Mouse (Mus musculus): ENCODE measurements around the gene Alg14. TPM values are rescaled to one million over a fixed set of nuclear protein-coding genes. Genes with fewer than 3 reads are reported as not detected.

The Alg14 gene
- polyA plus RNA-seq, 1 experiment = 6.4 TPM

DNA sequence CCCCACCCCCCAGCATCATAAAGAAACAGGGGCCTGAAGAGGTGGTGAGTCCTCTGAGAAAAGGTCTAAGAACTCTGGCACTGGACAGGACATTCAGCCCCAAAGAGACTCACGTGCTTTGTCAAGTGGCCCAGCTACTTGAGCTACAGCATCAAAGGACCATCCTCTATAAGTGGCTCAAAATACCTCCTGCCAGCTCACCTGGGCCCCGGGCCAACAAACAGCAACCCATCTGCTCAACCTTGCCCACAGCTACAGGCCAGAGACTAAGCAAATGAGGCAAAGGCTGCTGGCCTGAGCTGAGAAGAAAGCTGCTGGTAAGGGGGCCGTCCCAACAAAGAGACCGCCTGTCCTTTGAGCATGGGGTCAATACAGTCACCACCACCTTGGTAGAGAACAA is 14.0 kb upstream of the Alg14 start:
- WGBS = 85% methylated on average over 4 of the region's 4 CpGs
- Histone ChIP-seq H3K36me3 (ENCODE audit: control insufficient read depth, insufficient read depth, low read length) (no peaks in the 10 kb centered on the region), H3K27ac (ENCODE audit: insufficient read depth, low read depth, low read length) (no peak overlapping the region)

DNA sequence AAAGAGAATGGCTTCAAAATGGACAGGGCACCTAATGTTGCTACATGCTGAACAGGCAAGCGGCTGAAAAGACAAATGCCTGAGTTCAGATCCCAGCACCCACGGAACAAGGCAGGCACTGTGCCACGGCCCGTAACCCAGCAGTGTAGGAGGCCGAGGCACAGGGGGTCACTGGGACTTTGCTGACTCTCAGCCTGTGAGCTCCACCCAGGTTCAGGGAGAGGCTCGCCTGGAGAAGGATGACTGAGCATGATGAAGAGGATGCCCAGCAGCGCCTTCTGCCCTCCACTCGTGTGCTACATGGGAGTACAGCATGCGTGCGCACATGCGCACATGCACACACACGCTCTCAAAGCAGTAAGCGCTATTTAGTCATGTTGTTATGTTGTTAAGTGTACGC is 11.9 kb upstream of the Alg14 start:
- WGBS = 86% methylated on average over 14 of the region's 14 CpGs
- no peak overlapping the region for H3K4me3 ChIP-seq (ENCODE audit: low read depth, low read length)
- TF ChIP-seq CTCF (IDR thresholded peaks at IDR 0.05; ENCODE audit: extremely low read depth, insufficient read length, insufficient replicate concordance, low read depth, low read length) (no peak), POLR2A (IDR thresholded peaks at IDR 0.05; ENCODE audit: low read depth, low read length) (no peak)
- no peaks in the 10 kb centered on the region for H3K36me3 ChIP-seq (ENCODE audit: control insufficient read depth, insufficient read depth, low read length)
- H3K4me1 ChIP-seq (ENCODE audit: control insufficient read depth, insufficient read depth, insufficient read length, low read length) = no peaks in the 10 kb centered on the region
- H3K27ac ChIP-seq (ENCODE audit: insufficient read depth, low read depth, low read length) = no peak overlapping the region
- no peaks in the 10 kb centered on the region for H3K27me3 ChIP-seq (ENCODE audit: control insufficient read depth, insufficient read depth, low read length)

More for the DNA sequence above, 14.0 kb upstream of the Alg14 start:
- Histone ChIP-seq H3K4me1 (ENCODE audit: control insufficient read depth, insufficient read depth, insufficient read length, low read length) (peaks cover 4% of the 10 kb centered on the region; the same call in 1 of the 2 replicates), H3K27me3 (ENCODE audit: control insufficient read depth, insufficient read depth, low read length) (no peaks in the 10 kb centered on the region), H3K4me3 (ENCODE audit: low read depth, low read length) (no peak overlapping the region)
- TF ChIP-seq POLR2A (IDR thresholded peaks at IDR 0.05; ENCODE audit: low read depth, low read length) (no peak), CTCF (IDR thresholded peaks at IDR 0.05; ENCODE audit: extremely low read depth, insufficient read length, insufficient replicate concordance, low read depth, low read length) (no peak)

DNA sequence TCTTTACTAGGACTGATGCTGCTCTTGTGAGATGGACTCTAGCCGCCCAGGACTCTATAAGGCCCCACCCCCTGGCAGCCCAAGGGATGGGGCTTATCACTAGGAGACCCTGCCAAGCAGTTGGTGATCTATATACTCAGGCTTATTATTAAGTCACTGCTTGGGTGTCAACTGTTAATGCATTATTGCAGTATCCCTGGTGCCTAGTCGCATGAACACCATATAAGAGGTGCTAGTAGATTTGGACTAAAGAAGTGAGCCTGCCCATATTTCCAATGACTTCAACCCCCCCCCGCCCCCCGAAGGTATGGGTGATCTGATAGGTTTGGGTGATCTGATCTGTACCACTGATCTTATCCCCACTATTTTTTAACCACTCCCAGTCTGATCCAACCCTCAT is 8.6 kb upstream of the Alg14 start, which contains the start of gene Tmem56:
Gene Tmem56 (minus strand): TSS at position 101 of the 400 bp plus-strand sequence.
- WGBS = 85% methylated on average over 4 of the region's 4 CpGs
- H3K27me3 ChIP-seq (ENCODE audit: control insufficient read depth, insufficient read depth, low read length) = no peaks in the 10 kb centered on the region
- no peaks in the 10 kb centered on the region for H3K36me3 ChIP-seq (ENCODE audit: control insufficient read depth, insufficient read depth, low read length)

DNA sequence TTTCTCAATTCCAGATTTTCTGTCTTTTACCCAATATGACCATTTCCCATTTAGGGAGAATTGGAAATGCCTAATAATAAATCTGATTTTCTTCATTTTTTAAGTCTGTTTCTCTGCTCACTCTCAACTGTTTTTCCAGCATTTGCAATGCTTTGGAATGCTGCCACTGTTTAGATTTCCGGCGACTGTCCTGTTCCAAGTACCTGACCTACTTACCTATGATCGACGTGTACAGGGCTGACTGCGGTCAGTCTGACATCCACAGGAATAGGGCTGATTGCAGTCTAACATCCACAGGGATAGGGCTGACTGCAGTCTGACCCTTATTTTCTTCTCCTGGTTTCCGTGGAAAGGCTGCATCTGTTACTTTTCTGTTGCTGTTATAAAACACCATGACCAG is 6.4 kb upstream of the Alg14 start:
- no peak overlapping the region for H3K27ac ChIP-seq (ENCODE audit: insufficient read depth, low read depth, low read length)
- H3K4me3 ChIP-seq (ENCODE audit: low read depth, low read length) = no peak overlapping the region
- WGBS = 80% methylated on average over 6 of the region's 6 CpGs
- no peaks in the 10 kb centered on the region for H3K27me3 ChIP-seq (ENCODE audit: control insufficient read depth, insufficient read depth, low read length)
- H3K4me1 ChIP-seq (ENCODE audit: control insufficient read depth, insufficient read depth, insufficient read length, low read length) = peaks cover 3% of the 10 kb centered on the region; the same call in 1 of the 2 replicates
- no peaks in the 10 kb centered on the region for H3K36me3 ChIP-seq (ENCODE audit: control insufficient read depth, insufficient read depth, low read length)
- TF ChIP-seq POLR2A (IDR thresholded peaks at IDR 0.05; ENCODE audit: low read depth, low read length) = no peak
- no peak for TF ChIP-seq CTCF (IDR thresholded peaks at IDR 0.05; ENCODE audit: extremely low read depth, insufficient read length, insufficient replicate concordance, low read depth, low read length)

More for the DNA sequence above, 8.6 kb upstream of the Alg14 start, which contains the start of gene Tmem56:
- Histone ChIP-seq H3K27ac (ENCODE audit: insufficient read depth, low read depth, low read length) (no peak within 1 kb of the TSS), H3K4me1 (ENCODE audit: control insufficient read depth, insufficient read depth, insufficient read length, low read length) (no peaks in the 10 kb centered on the region), H3K4me3 (ENCODE audit: low read depth, low read length) (no peak within 1 kb of the TSS)
- TF ChIP-seq POLR2A (IDR thresholded peaks at IDR 0.05; ENCODE audit: low read depth, low read length) = no peak
- TF ChIP-seq CTCF (IDR thresholded peaks at IDR 0.05; ENCODE audit: extremely low read depth, insufficient read length, insufficient replicate concordance, low read depth, low read length) = no peak

DNA sequence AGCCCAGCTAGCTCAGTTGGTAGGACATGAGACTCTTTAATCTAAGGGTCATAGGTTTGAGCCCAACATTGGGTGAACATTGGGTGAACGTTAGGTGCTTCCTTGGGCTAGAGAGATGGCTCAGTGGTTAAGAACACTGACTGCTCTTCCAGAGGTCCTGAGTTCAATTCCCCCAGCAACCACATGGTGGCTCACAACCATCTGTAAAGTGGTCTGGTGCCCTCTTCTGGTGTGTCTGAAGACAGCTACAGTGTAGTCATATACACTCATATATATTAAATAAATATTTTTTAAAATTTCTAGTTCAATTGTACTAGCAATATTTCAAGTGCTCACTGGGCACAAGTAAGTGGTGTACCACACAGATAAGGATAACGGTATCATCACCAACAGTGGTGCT is 4.4 kb upstream of the Alg14 start:
- peaks cover 9% of the 10 kb centered on the region; the same call in 1 of the 2 replicates for H3K4me1 ChIP-seq (ENCODE audit: control insufficient read depth, insufficient read depth, insufficient read length, low read length)
- TF ChIP-seq POLR2A (IDR thresholded peaks at IDR 0.05; ENCODE audit: low read depth, low read length) (no peak), CTCF (IDR thresholded peaks at IDR 0.05; ENCODE audit: extremely low read depth, insufficient read length, insufficient replicate concordance, low read depth, low read length) (no peak)
- no peaks in the 10 kb centered on the region for H3K36me3 ChIP-seq (ENCODE audit: control insufficient read depth, insufficient read depth, low read length)
- H3K27me3 ChIP-seq (ENCODE audit: control insufficient read depth, insufficient read depth, low read length) = no peaks in the 10 kb centered on the region
- WGBS = 96% methylated on average over 2 of the region's 2 CpGs
- H3K27ac ChIP-seq (ENCODE audit: insufficient read depth, low read depth, low read length) = no peak overlapping the region
- H3K4me3 ChIP-seq (ENCODE audit: low read depth, low read length) = no peak overlapping the region

DNA sequence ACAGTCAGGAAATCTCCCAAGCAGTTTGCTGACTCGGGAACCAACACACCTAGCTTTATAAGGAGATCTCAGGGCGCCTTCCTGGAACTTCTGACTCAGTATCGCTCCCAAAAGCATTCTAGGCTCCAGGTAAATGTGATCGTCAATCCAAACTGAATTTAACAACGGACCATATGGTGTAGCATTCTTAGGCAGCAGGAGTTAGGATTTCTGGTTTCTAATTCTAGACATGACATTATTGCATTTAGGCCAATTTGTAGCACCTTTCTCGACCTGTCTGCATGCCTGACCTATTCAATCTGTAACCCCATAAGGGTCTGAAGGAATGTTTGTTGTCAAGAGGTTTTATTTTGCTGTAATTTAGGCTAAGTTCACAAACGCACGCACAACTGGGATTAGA is 892 bp upstream of the Alg14 start:
- 41% methylated on average over 8 of the region's 8 CpGs for WGBS

DNA sequence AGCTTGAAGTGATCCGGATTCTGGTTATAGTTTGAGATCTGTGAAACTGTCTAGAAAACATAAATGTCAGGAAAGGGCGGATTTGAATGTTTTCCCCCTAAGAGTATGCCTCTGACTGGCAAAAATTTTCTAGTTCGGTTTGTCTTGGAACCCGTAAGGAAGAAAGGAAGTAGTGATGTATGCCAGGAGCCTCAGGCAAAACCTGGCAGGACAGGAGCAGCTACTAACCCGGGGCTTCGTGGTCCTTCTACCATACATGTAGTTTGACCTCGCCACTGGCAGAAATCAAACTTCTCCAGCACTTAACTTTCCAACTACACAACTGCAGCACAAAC is 381 bp upstream of the Alg14 start:
- peak overlapping the region; percentile 90 for H3K27ac ChIP-seq (ENCODE audit: insufficient read depth, low read depth, low read length)
- TF ChIP-seq POLR2A (IDR thresholded peaks at IDR 0.05; ENCODE audit: low read depth, low read length) = no peak
- TF ChIP-seq CTCF (IDR thresholded peaks at IDR 0.05; ENCODE audit: extremely low read depth, insufficient read length, insufficient replicate concordance, low read depth, low read length) = no peak
- no peaks in the 10 kb centered on the region for H3K27me3 ChIP-seq (ENCODE audit: control insufficient read depth, insufficient read depth, low read length)
- H3K4me1 ChIP-seq (ENCODE audit: control insufficient read depth, insufficient read depth, insufficient read length, low read length) = peaks cover 9% of the 10 kb centered on the region; the same call in 1 of the 2 replicates
- H3K4me3 ChIP-seq (ENCODE audit: low read depth, low read length) = peak overlapping the region; percentile 82
- H3K36me3 ChIP-seq (ENCODE audit: control insufficient read depth, insufficient read depth, low read length) = no peaks in the 10 kb centered on the region
- 2% methylated on average over 7 of the region's 7 CpGs for WGBS

More for the DNA sequence above, 892 bp upstream of the Alg14 start:
- Histone ChIP-seq H3K4me1 (ENCODE audit: control insufficient read depth, insufficient read depth, insufficient read length, low read length) (peaks cover 9% of the 10 kb centered on the region; the same call in 1 of the 2 replicates), H3K27me3 (ENCODE audit: control insufficient read depth, insufficient read depth, low read length) (no peaks in the 10 kb centered on the region), H3K36me3 (ENCODE audit: control insufficient read depth, insufficient read depth, low read length) (no peaks in the 10 kb centered on the region), H3K27ac (ENCODE audit: insufficient read depth, low read depth, low read length) (peak overlapping the region; percentile 90), H3K4me3 (ENCODE audit: low read depth, low read length) (no peak overlapping the region)
- TF ChIP-seq POLR2A (IDR thresholded peaks at IDR 0.05; ENCODE audit: low read depth, low read length) (no peak), CTCF (IDR thresholded peaks at IDR 0.05; ENCODE audit: extremely low read depth, insufficient read length, insufficient replicate concordance, low read depth, low read length) (no peak)

All from small intestine, adult 2 months (tissue).